Mouse (Mus musculus) G1E (cell line): ENCODE data around the gene Nid1.
"Not testable (repeated sequence)": the region's sequence is repeated elsewhere in the genome, so short reads cannot be mapped to it uniquely, and the experiment has no call there.

Source experiments
- CTCF ChIP-seq: IDR thresholded peaks from 2 replicates; pipeline ENCODE4 v1.5.1; 2012; ENCODE audit warnings: low read depth, low read length, inconsistent platforms, mixed read lengths
- GATA1 ChIP-seq: IDR thresholded peaks from 2 replicates; pipeline ENCODE4 v1.6.1; 2012; ENCODE audit warnings: borderline replicate concordance, low read length, inconsistent platforms, mixed read lengths
- TAL1 ChIP-seq: conservative IDR thresholded peaks from 2 replicates; pipeline ENCODE4 v1.6.1; 2012; ENCODE audit warnings: low read depth, low read length, inconsistent platforms, mixed read lengths

DNA sequence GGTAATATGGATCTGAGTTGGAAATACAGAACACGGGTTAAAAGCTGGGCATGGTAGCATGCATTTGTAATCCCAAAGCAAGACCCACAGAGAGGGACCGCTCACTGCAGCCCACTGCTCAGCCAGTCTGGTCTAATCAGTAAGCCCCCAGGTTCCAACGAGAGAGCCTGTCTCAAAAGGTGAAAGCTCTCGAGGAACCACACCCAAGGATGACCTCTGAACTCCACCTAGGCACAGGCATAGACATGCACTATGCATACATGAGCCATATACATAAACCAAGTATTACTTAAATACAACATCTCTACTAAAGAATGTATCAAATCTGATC is 21.4 kb upstream of the Nid1 start:
- TF ChIP-seq CTCF, GATA1, TAL1: not testable (repeated sequence)
